Mouse (Mus musculus): ENCODE results near the gene Rpl19. TPM values are rescaled to one million over a fixed set of nuclear protein-coding genes. Genes with fewer than 3 reads are reported as not detected.

Gene Rpl19
- polyA plus RNA-seq, 1 experiment, result 1,005 TPM

GRCm38 (mm10) chr11:98022253-98022554, 4.3 kb upstream of the Rpl19 start:
- DNase-seq (ENCODE audit: low read depth), result no peak

- no peak for DNase-seq (ENCODE audit: low read depth)
Observed at GRCm38 (mm10) chr11:98022555-98023371, 3.7 kb upstream of the Rpl19 start, which contains the start of gene Cacnb1. Cacnb1 (minus strand) TSS chr11:98023034.

GRCm38 (mm10) chr11:98024516-98024915, 2.0 kb upstream of the Rpl19 start:
- no peak for DNase-seq (ENCODE audit: low read depth)

GRCm38 (mm10) chr11:98026248-98026569, 301 bp upstream of the Rpl19 start:
- no peak for DNase-seq (ENCODE audit: low read depth)

GRCm38 (mm10) chr11:98027297-98027688, 783 bp downstream of the Rpl19 start:
- DNase-seq (ENCODE audit: low read depth), result no peak

- no peak for DNase-seq (ENCODE audit: low read depth)
Observed at GRCm38 (mm10) chr11:98027785-98028184, 1.3 kb downstream of the Rpl19 start.

- no peak for DNase-seq (ENCODE audit: low read depth)
Observed at GRCm38 (mm10) chr11:98030701-98031442, 4.4 kb downstream of the Rpl19 start.

- DNase-seq (ENCODE audit: low read depth), result no peak
Observed at GRCm38 (mm10) chr11:98031443-98031770, 4.9 kb downstream of the Rpl19 start.

- no peak for DNase-seq (ENCODE audit: low read depth)
Observed at GRCm38 (mm10) chr11:98034061-98034460, 7.6 kb downstream of the Rpl19 start.

GRCm38 (mm10) chr11:98034840-98035239, 8.3 kb downstream of the Rpl19 start:
- no peak for DNase-seq (ENCODE audit: low read depth)

- no peak for DNase-seq (ENCODE audit: low read depth)
Observed at GRCm38 (mm10) chr11:98035977-98036377, 9.5 kb downstream of the Rpl19 start.

GRCm38 (mm10) chr11:98037871-98038270, 11.4 kb downstream of the Rpl19 start:
- no peak for DNase-seq (ENCODE audit: low read depth)

- DNase-seq (ENCODE audit: low read depth), result no peak
Observed at GRCm38 (mm10) chr11:98040975-98041374, 14.5 kb downstream of the Rpl19 start.

- no peak for DNase-seq (ENCODE audit: low read depth)
Observed at GRCm38 (mm10) chr11:98042741-98043140, 16.2 kb downstream of the Rpl19 start.

GRCm38 (mm10) chr11:98044074-98044473, 17.6 kb downstream of the Rpl19 start:
- DNase-seq (ENCODE audit: low read depth), result no peak

- no peak for DNase-seq (ENCODE audit: low read depth)
Observed at GRCm38 (mm10) chr11:98045596-98045995, 19.1 kb downstream of the Rpl19 start.

- no peak for DNase-seq (ENCODE audit: low read depth)
Observed at GRCm38 (mm10) chr11:98046466-98046865, 20.0 kb downstream of the Rpl19 start.

- no peak for DNase-seq (ENCODE audit: low read depth)
Observed at GRCm38 (mm10) chr11:98047745-98048144, 21.2 kb downstream of the Rpl19 start.

GRCm38 (mm10) chr11:98049672-98050519, 23.4 kb downstream of the Rpl19 start:
- DNase-seq (ENCODE audit: low read depth), result no peak

- DNase-seq (ENCODE audit: low read depth), result no peak
Observed at GRCm38 (mm10) chr11:98050520-98050815, 24.0 kb downstream of the Rpl19 start.

- DNase-seq (ENCODE audit: low read depth), result no peak
Observed at GRCm38 (mm10) chr11:98050940-98051339, 24.4 kb downstream of the Rpl19 start.

GRCm38 (mm10) chr11:98051611-98052128, 25.2 kb downstream of the Rpl19 start:
- DNase-seq (ENCODE audit: low read depth), result no peak

Measured in gonadal fat pad, adult 2 months (tissue).